Mouse (Mus musculus): ENCODE measurements around the gene Adcy10. TPM values are rescaled to one million over a fixed set of nuclear protein-coding genes. Genes with fewer than 3 reads are reported as not detected.

Gene Adcy10
- 0.03 and 0.10 TPM in 2 replicates for polyA plus RNA-seq (2012; rRNA removed)

GRCm38 (mm10) chr1:165484688-165485233 lies at the start of gene Adcy10:
Gene Adcy10 (plus strand): TSS chr1:165485183.

GRCm38 (mm10) chr1:165460360-165460800 lies 24.6 kb upstream of the Adcy10 start, which contains the start of the genes Dcaf6 and Mpc2:
Gene Dcaf6 (minus strand): TSS chr1:165460475.
Gene Mpc2 (plus strand): TSS chr1:165460637.

Other genes with a start within 250 kb of the Adcy10 start
- gene Tiprl, start 248.2 kb upstream of the Adcy10 start, polyA plus RNA-seq (2012; rRNA removed), result 95.7 and 95.9 TPM in 2 replicates
- gene Gpr161, start 189.4 kb upstream of the Adcy10 start, polyA plus RNA-seq (2012; rRNA removed), result 29.7 and 31.1 TPM in 2 replicates
- 40.6 and 41.2 TPM in 2 replicates for gene Dcaf6, start 24.7 kb upstream of the Adcy10 start, polyA plus RNA-seq (2012; rRNA removed)
- 104 and 118 TPM in 2 replicates for gene Mpc2, start 24.5 kb upstream of the Adcy10 start, polyA plus RNA-seq (2012; rRNA removed)
- 127 and 133 TPM in 2 replicates for gene Mpzl1, start 149.4 kb downstream of the Adcy10 start, polyA plus RNA-seq (2012; rRNA removed)
- 7.8 and 9.0 TPM in 2 replicates for gene Rcsd1, start 224.6 kb downstream of the Adcy10 start, polyA plus RNA-seq (2012; rRNA removed)